Mouse (Mus musculus): Measurements from ENCODE around the gene Cacna2d4. TPM values are rescaled to one million over a fixed set of nuclear protein-coding genes. Genes with fewer than 3 reads are reported as not detected.

The Cacna2d4 gene
- not detected in 2 replicates for polyA plus RNA-seq (2016; fragmentation: Nextera tagmentation; extraction: Ambion mirVana)

DNA sequence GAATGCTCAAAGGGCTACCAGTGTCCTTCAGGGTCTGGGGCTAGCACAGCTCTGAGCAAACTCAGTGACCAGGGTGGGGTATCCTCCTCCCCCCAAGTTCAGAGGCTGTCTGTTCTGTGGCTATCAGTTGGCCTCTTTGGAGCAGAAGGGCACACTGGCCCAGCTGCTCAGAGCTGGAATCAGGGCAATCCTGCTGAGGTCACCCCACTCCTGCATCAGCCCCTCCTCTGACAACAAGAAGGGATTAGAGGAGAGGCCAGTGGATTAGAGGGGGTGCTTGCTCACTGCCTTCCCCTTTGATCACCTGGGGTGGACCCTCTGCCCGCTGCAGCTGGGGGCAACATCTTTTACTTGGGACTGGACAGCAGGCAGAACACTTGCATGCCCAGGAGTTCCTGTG is at the start of gene Cacna2d4:
Gene Cacna2d4 (plus strand): TSS at position 286 of the 400 bp plus-strand sequence.
- no peaks in the 10 kb centered on the region for H3K9me3 ChIP-seq
- H3K9ac ChIP-seq: no peak within 1 kb of the TSS
- H3K27me3 ChIP-seq: no peaks in the 10 kb centered on the region
- peaks cover 19% of the 10 kb centered on the region for H3K4me1 ChIP-seq
- no peak within 1 kb of the TSS for H3K4me2 ChIP-seq
- no peak for ATAC-seq (ENCODE audit: low FRiP score)
- H3K4me3 ChIP-seq (replicated peaks): no peak within 1 kb of the TSS
- H3K27ac ChIP-seq: no peak within 1 kb of the TSS
- WGBS: 60% methylated on average over 1 of the region's 1 CpGs
- no peaks in the 10 kb centered on the region for H3K36me3 ChIP-seq (replicated peaks)

GRCm38 (mm10) chr6:119186658-119187057 is 49.7 kb upstream of the Cacna2d4 start:
- Histone ChIP-seq H3K9me3 (no peaks in the 10 kb centered on the region), H3K4me2 (no peak overlapping the region), H3K9ac (no peak overlapping the region), H3K27ac (no peak overlapping the region), H3K4me3 (replicated peaks) (no peak overlapping the region), H3K4me1 (peaks cover 6% of the 10 kb centered on the region; the same call in 1 of the 2 replicates), H3K27me3 (no peaks in the 10 kb centered on the region), H3K36me3 (replicated peaks) (peaks cover 37% of the 10 kb centered on the region)
- 64% methylated on average over 8 of the region's 8 CpGs for WGBS
- no peak for ATAC-seq (ENCODE audit: low FRiP score)

- ATAC-seq (ENCODE audit: low FRiP score): no peak
- H3K9ac ChIP-seq: no peak overlapping the region
- peaks cover 6% of the 10 kb centered on the region; the same call in 1 of the 2 replicates for H3K4me1 ChIP-seq
- H3K27me3 ChIP-seq: no peaks in the 10 kb centered on the region
- no peak overlapping the region for H3K4me3 ChIP-seq (replicated peaks)
- 71% methylated on average over 6 of the region's 6 CpGs for WGBS
- peaks cover 47% of the 10 kb centered on the region for H3K36me3 ChIP-seq (replicated peaks)
- no peak overlapping the region for H3K4me2 ChIP-seq
- H3K27ac ChIP-seq: no peak overlapping the region
- no peaks in the 10 kb centered on the region for H3K9me3 ChIP-seq
Observed at GRCm38 (mm10) chr6:119187631-119188030, 48.7 kb upstream of the Cacna2d4 start.

DNA sequence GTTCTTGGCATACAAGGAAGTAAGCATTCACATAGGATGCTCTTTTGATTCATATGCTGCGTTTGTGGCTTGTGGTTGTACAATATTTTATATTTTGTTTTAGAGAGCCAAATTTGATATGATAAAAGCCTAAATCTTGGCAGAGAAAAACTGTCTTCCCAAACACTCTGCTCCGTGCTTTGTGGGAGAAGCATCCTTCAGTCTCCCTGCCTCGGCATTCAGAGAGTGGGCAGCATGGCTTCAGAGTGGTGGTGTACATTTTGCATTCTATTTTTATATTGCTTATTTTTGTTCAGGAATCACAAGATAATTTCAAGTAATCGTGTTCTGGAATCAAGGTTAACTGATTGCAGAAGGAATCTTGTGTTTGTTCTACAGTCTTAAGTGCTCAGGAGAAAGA is 44.8 kb upstream of the Cacna2d4 start:
- H3K4me3 ChIP-seq (replicated peaks): no peak overlapping the region
- H3K4me2 ChIP-seq: no peak overlapping the region
- no peaks in the 10 kb centered on the region for H3K4me1 ChIP-seq
- H3K9me3 ChIP-seq: no peaks in the 10 kb centered on the region
- no peaks in the 10 kb centered on the region for H3K27me3 ChIP-seq
- peaks cover 54% of the 10 kb centered on the region for H3K36me3 ChIP-seq (replicated peaks)
- H3K27ac ChIP-seq: no peak overlapping the region
- ATAC-seq (ENCODE audit: low FRiP score): no peak
- 93% methylated on average over 4 of the region's 4 CpGs for WGBS
- H3K9ac ChIP-seq: no peak overlapping the region

DNA sequence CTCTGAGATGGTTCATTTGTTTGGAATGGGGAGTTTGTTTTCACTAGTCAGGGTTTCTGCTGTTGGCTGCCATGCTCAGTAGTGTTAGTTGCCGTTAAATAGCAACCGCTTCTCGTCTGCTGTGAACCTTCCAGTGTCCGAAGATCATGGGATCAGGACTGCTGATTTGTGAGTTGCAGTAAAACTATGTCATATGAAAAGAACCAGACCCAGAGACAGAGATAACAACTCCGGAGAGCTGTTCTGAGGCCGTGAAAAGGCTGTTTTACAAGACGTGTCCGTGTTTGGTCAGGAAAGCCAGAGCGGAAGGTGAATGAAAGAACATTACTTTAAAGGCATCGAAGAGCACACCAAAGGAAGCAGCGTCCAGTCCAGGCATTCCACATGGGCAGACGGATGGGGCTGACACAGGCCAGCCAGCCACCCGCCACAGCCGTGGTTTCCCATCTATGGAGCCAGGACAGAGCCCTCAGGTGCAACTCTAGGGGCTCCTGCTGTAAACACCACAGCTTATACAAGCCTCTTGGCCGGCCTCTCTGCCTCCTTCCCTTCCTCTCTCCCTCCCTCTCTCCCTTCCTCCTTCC is 42.7 kb upstream of the Cacna2d4 start:
- H3K4me1 ChIP-seq: peaks cover 11% of the 10 kb centered on the region
- peaks cover 54% of the 10 kb centered on the region for H3K36me3 ChIP-seq (replicated peaks)
- no peak overlapping the region for H3K4me2 ChIP-seq
- no peak for ATAC-seq (ENCODE audit: low FRiP score)
- H3K4me3 ChIP-seq (replicated peaks): no peak overlapping the region
- H3K27ac ChIP-seq: no peak overlapping the region
- no peaks in the 10 kb centered on the region for H3K27me3 ChIP-seq
- H3K9me3 ChIP-seq: no peaks in the 10 kb centered on the region
- H3K9ac ChIP-seq: no peak overlapping the region
- 90% methylated on average over 15 of the region's 15 CpGs for WGBS

- WGBS: 82% methylated on average over 9 of the region's 9 CpGs
- Histone ChIP-seq H3K4me3 (replicated peaks) (no peak overlapping the region), H3K27ac (no peak overlapping the region), H3K27me3 (no peaks in the 10 kb centered on the region), H3K9me3 (no peaks in the 10 kb centered on the region), H3K9ac (no peak overlapping the region), H3K4me1 (peaks cover 16% of the 10 kb centered on the region), H3K4me2 (no peak overlapping the region), H3K36me3 (replicated peaks) (peaks cover 51% of the 10 kb centered on the region)
- ATAC-seq (ENCODE audit: low FRiP score): no peak
Observed at GRCm38 (mm10) chr6:119194161-119194560, 42.2 kb upstream of the Cacna2d4 start.

DNA sequence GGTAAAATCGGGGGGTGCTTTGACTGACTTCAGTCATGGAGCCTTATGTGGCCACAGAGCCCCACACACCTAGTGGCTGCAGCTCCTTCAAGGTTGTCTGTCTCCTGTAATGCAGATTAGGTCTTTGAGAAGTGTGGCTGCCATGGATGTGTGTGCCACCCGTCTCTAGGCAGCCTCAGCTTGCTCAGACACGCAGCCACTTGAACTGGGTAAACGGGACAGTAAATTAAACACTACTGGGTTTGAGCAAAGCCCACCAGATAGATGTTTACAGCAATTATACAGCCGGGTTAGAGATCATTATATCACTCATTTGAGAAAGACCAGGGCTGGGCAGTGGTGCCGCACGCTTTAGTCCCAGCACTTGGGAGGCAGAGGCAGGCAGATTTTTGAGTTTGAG is 41.7 kb upstream of the Cacna2d4 start:
- H3K9me3 ChIP-seq: no peaks in the 10 kb centered on the region
- H3K4me1 ChIP-seq: peaks cover 20% of the 10 kb centered on the region
- H3K4me2 ChIP-seq: no peak overlapping the region
- 85% methylated on average over 7 of the region's 7 CpGs for WGBS
- no peak overlapping the region for H3K9ac ChIP-seq
- H3K36me3 ChIP-seq (replicated peaks): peaks cover 47% of the 10 kb centered on the region
- H3K27me3 ChIP-seq: no peaks in the 10 kb centered on the region
- no peak for ATAC-seq (ENCODE audit: low FRiP score)
- H3K4me3 ChIP-seq (replicated peaks): no peak overlapping the region
- no peak overlapping the region for H3K27ac ChIP-seq

DNA sequence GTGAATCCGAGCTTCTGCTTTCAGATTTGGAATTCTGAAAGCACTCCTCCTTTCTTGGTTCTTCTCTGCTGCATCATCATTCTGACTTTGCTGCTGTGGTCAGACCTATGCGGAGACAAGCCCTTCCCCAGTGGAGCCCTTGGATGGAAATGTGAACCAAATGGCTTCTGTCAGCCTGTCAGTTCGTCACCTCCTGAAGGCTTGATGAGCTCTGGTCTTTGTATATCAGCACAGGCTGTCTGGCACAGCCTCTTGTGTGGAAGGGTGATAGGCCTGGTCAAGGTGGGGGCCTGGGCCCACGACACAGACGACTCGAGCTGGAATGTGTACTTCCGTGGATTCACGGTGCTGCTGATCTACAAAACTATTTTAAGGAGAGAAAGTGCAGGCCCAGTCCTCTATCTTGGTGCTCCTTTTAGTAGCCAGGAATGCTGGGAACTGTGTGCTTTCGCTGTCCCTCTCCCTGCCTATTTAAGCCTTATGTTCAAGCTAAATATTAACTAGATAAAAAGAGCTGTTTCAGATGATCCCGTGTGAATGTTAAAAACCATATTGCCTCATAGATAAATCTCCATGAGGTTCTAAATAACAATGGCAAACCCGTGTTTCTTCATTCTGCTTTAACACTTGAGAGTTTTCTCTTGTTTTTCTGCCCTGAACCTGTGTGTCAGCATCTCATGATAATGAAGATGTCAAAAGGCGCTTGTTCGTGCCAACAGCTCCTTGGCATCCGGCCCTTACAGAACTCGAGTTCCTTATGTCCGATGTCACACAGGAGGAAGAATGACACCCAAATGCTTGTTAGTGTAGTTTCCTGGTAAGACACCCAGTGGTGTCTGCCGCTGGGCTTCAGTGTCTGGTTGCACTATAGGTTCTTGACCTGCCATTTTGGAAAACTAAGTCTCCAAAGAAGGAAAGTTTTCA is 39.7 kb upstream of the Cacna2d4 start, which contains the start of gene Cacna1c:
Gene Cacna1c (minus strand): TSS at position 37 of the 924 bp plus-strand sequence.
- Histone ChIP-seq H3K27me3 (no peaks in the 10 kb centered on the region), H3K4me2 (no peak within 1 kb of the TSS), H3K4me3 (replicated peaks) (no peak within 1 kb of the TSS), H3K9ac (no peak within 1 kb of the TSS), H3K36me3 (replicated peaks) (peaks cover 38% of the 10 kb centered on the region), H3K9me3 (no peaks in the 10 kb centered on the region), H3K4me1 (peaks cover 22% of the 10 kb centered on the region), H3K27ac (no peak within 1 kb of the TSS)
- ATAC-seq (ENCODE audit: low FRiP score): no peak
- WGBS: 89% methylated on average over 17 of the region's 17 CpGs

- WGBS: 39% methylated on average over 15 of the region's 15 CpGs
- Histone ChIP-seq H3K9ac (no peak overlapping the region; the same call in 1 of the 2 replicates), H3K36me3 (replicated peaks) (peaks cover 27% of the 10 kb centered on the region), H3K4me2 (peak overlapping the region; percentile 6; the same call in 1 of the 2 replicates), H3K4me3 (replicated peaks) (no peak overlapping the region), H3K27me3 (no peaks in the 10 kb centered on the region), H3K4me1 (peaks cover 22% of the 10 kb centered on the region), H3K27ac (peak overlapping the region; percentile 65), H3K9me3 (no peaks in the 10 kb centered on the region)
- ATAC-seq (ENCODE audit: low FRiP score): peak; percentile 80
Observed at GRCm38 (mm10) chr6:119198534-119199273, 37.6 kb upstream of the Cacna2d4 start.

- Histone ChIP-seq H3K36me3 (replicated peaks) (peaks cover 27% of the 10 kb centered on the region), H3K9me3 (no peaks in the 10 kb centered on the region), H3K27me3 (no peaks in the 10 kb centered on the region), H3K27ac (peak overlapping the region; percentile 65; the same call in 1 of the 2 replicates), H3K4me2 (peak overlapping the region; percentile 6; the same call in 1 of the 2 replicates), H3K4me3 (replicated peaks) (no peak overlapping the region), H3K4me1 (peaks cover 22% of the 10 kb centered on the region), H3K9ac (no peak overlapping the region)
- ATAC-seq (ENCODE audit: low FRiP score): peak; percentile 27
- 35% methylated on average over 8 of the region's 8 CpGs for WGBS
Observed at GRCm38 (mm10) chr6:119199274-119199879, 36.9 kb upstream of the Cacna2d4 start.

DNA sequence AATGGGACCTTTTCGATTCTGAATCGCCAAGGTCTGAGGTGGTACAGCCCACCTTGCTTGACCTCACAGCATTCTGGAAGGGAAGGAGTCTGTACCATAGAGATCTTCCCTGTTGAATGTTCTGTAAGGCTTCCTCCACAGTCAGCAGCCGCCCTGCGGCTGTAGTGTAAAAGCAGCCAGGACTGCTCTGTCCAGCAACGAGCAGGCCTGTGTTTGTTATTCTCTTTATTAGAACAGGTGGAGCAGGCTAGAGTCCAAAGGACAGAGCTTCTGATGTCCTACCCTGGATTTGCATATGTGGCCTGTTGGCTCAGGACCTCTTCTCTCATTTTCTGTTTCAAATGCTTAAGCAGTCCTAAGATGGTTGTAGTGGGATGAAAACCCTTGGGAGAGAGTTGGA is 36.0 kb upstream of the Cacna2d4 start:
- no peak overlapping the region for H3K4me3 ChIP-seq (replicated peaks)
- H3K36me3 ChIP-seq (replicated peaks): peaks cover 27% of the 10 kb centered on the region
- H3K4me1 ChIP-seq: peaks cover 25% of the 10 kb centered on the region
- no peak overlapping the region for H3K27ac ChIP-seq
- no peak overlapping the region for H3K9ac ChIP-seq
- no peaks in the 10 kb centered on the region for H3K9me3 ChIP-seq
- H3K27me3 ChIP-seq: no peaks in the 10 kb centered on the region
- H3K4me2 ChIP-seq: no peak overlapping the region
- WGBS: 79% methylated on average over 5 of the region's 5 CpGs
- ATAC-seq (ENCODE audit: low FRiP score): no peak

DNA sequence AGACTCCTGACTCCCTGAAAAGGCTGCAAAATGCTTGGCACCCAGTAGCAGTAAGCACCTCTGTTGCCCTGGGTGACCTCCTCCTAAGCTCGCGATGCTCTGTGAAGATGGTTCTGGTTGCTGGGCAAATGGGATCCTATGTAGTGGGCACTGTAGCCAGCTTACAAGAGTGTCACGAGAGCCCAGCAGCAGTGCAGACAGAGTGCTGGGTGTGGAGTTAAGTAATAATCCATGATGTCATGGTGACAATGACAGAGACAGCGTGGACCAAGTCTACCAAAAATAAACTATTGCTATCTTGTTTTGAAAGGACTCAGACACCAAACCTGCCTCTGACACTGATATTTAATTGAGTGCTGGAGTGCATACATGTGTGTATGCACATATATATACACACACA is 34.8 kb upstream of the Cacna2d4 start:
- ATAC-seq (ENCODE audit: low FRiP score): no peak
- H3K27me3 ChIP-seq: no peaks in the 10 kb centered on the region
- no peak overlapping the region for H3K4me3 ChIP-seq (replicated peaks)
- no peak overlapping the region for H3K4me2 ChIP-seq
- H3K9ac ChIP-seq: no peak overlapping the region
- H3K4me1 ChIP-seq: peaks cover 27% of the 10 kb centered on the region
- 97% methylated on average over 4 of the region's 4 CpGs for WGBS
- H3K9me3 ChIP-seq: no peaks in the 10 kb centered on the region
- H3K27ac ChIP-seq: no peak overlapping the region
- H3K36me3 ChIP-seq (replicated peaks): peaks cover 27% of the 10 kb centered on the region
